Mouse (Mus musculus): Measurements from ENCODE around the gene Arid3b. TPM values are rescaled to one million over a fixed set of nuclear protein-coding genes. Genes with fewer than 3 reads are reported as not detected.
A peak's percentile ranks its signal among the peaks of the same experiment; 100 is the strongest.

The Arid3b gene
- polyA plus RNA-seq, 1 experiment from 2014 or later, result 2.9 TPM

GRCm38 (mm10) chr9:57831267-57832082 is 5.1 kb downstream of the Arid3b start:
- H3K27me3 ChIP-seq, result no peaks in the 10 kb centered on the region
- peak; percentile 62 for ATAC-seq
- POLR2A ChIA-PET, result no interaction called here
- no peak for TF ChIP-seq CTCF (IDR thresholded peaks at IDR 0.05)
- CTCF ChIA-PET, result interaction anchor here (1.0 to 1.7 kb wide), 2 partner anchors 10 to 107 kb away, joined by 5 to 8 read pairs; no protein-coding TSS in a partner anchor
- peak; percentile 99 for DNase-seq (ENCODE audit: low read depth, low spot score)
- in situ Hi-C loops (cut with MboI; ENCODE audit: low pct_unique_long_range_greater_than_20kb), result no loop called here

GRCm38 (mm10) chr9:57829812-57830557 is 6.6 kb downstream of the Arid3b start:
- H3K27me3 ChIP-seq, result no peaks in the 10 kb centered on the region
- no peak for DNase-seq (ENCODE audit: low read depth, low spot score)
- ChIA-PET POLR2A (no interaction called here), CTCF (interaction anchor here (1.3 kb wide), 1 partner anchor 13 kb away, joined by 3 read pairs; no protein-coding TSS in a partner anchor)
- in situ Hi-C loops (cut with MboI; ENCODE audit: low pct_unique_long_range_greater_than_20kb), result no loop called here
- no peak for TF ChIP-seq CTCF (IDR thresholded peaks at IDR 0.05)
- no peak for ATAC-seq

GRCm38 (mm10) chr9:57823397-57823796 is 13.2 kb downstream of the Arid3b start:
- CTCF ChIA-PET, result interaction anchor here (0.7 to 1.8 kb wide), 2 partner anchors 9 to 37 kb away, joined by 3 read pairs; no protein-coding TSS in a partner anchor
- no peak for TF ChIP-seq CTCF (IDR thresholded peaks at IDR 0.05)
- POLR2A ChIA-PET, result no interaction called here
- ATAC-seq (no peak), DNase-seq (ENCODE audit: low read depth, low spot score) (no peak)
- in situ Hi-C loops (cut with MboI; ENCODE audit: low pct_unique_long_range_greater_than_20kb), result no loop called here
- no peaks in the 10 kb centered on the region for H3K27me3 ChIP-seq

GRCm38 (mm10) chr9:57822812-57823211 is 13.8 kb downstream of the Arid3b start:
- in situ Hi-C loops (cut with MboI; ENCODE audit: low pct_unique_long_range_greater_than_20kb), result no loop called here
- CTCF ChIA-PET, result interaction anchor here (1.8 kb wide), 1 partner anchor 10 kb away, joined by 3 read pairs; no protein-coding TSS in a partner anchor
- DNase-seq (ENCODE audit: low read depth, low spot score), result no peak
- TF ChIP-seq CTCF (IDR thresholded peaks at IDR 0.05), result no peak
- no peak for ATAC-seq
- no peaks in the 10 kb centered on the region for H3K27me3 ChIP-seq
- POLR2A ChIA-PET, result no interaction called here

DNA sequence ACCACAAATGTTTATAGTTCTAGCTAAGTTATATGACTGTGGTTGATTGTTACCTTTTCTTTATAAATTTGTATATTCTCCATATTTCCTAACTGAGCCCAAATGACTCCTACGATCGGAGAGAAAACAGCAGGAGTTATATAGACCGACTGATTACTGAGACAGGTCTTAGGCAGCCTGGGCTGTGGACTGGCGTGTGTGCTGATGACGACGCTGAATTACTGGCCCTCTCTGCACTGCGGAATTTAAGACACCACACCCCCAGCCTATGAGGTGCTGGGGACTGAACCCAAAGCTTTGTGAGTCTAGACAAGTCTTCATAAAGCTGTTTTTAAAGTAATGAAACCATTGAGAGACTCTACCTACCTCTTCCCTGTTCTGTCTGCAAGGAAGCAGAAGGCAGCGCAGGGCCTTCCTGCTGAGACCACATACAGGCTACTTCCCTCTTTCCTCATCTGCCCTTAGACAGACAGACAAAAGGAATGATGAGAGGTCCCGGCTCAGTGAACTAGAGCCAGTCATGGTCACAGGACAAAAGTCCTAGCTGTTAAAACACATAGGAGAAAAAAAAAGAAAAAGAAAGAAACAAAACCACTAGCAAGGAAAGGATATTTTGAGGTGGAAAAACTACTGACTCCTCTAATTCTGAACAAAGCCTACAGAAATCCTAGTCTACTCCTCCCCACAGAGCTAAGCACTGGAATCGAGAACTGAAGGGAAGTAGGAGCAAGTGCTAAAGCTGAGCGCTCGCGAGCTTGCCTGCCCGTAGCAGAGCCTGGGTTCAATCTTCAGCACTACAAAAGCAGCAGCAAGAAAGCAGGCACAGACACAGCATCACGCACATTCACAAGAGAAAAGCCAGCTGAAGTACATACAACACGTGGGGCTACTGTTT is 16.2 kb downstream of the Arid3b start:
- POLR2A ChIA-PET, result no interaction called here
- H3K27me3 ChIP-seq, result no peaks in the 10 kb centered on the region
- no peak for TF ChIP-seq CTCF (IDR thresholded peaks at IDR 0.05)
- in situ Hi-C loops (cut with MboI; ENCODE audit: low pct_unique_long_range_greater_than_20kb), result no loop called here
- no peak for DNase-seq (ENCODE audit: low read depth, low spot score)
- no peak for ATAC-seq
- CTCF ChIA-PET, result interaction anchor here (1.8 kb wide), 1 partner anchor 11 kb away, joined by 8 read pairs; no protein-coding TSS in a partner anchor

GRCm38 (mm10) chr9:57817220-57817667 is 19.3 kb downstream of the Arid3b start:
- ATAC-seq, result no peak
- POLR2A ChIA-PET, result interaction anchor here (0.6 kb wide), 1 partner anchor 191 kb away, joined by 3 read pairs; no protein-coding TSS in a partner anchor

GRCm38 (mm10) chr9:57814866-57815265 is 21.7 kb downstream of the Arid3b start:
- TF ChIP-seq CTCF (IDR thresholded peaks at IDR 0.05), result no peak
- ChIA-PET POLR2A (no interaction called here), CTCF (no interaction called here)
- H3K27me3 ChIP-seq, result no peaks in the 10 kb centered on the region
- DNase-seq (ENCODE audit: low read depth, low spot score), result no peak
- in situ Hi-C loops (cut with MboI; ENCODE audit: low pct_unique_long_range_greater_than_20kb), result no loop called here
- ATAC-seq, result no peak

More at GRCm38 (mm10) chr9:57817220-57817667, 19.3 kb downstream of the Arid3b start:
- in situ Hi-C loops (cut with MboI; ENCODE audit: low pct_unique_long_range_greater_than_20kb), result no loop called here
- no peak for TF ChIP-seq CTCF (IDR thresholded peaks at IDR 0.05)
- CTCF ChIA-PET, result interaction anchor here (1.1 to 1.6 kb wide), 2 partner anchors 10 to 13 kb away, joined by 3 read pairs; no protein-coding TSS in a partner anchor
- H3K27me3 ChIP-seq, result no peaks in the 10 kb centered on the region
- no peak for DNase-seq (ENCODE audit: low read depth, low spot score)

DNA sequence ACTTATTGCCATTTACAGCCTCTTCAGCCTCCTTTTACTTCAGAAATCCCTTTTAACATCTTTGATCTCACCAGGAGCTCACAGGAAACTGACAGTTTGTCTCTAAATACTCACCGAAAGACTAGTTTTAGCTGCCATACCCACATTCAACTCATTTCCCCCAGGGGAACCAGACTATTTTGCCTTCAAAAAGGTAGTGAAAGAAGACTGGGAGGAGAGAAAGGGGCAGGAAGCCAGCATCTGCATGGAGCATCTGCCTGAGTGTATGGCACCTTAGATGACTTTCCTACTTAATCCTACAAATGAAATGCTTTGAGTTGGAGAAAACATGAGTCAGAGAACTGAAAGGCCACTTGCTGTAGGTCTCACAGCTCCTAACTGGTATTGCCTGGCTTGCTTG is 22.6 kb downstream of the Arid3b start:
- POLR2A ChIA-PET, result no interaction called here
- CTCF ChIA-PET, result no interaction called here
- in situ Hi-C loops (cut with MboI; ENCODE audit: low pct_unique_long_range_greater_than_20kb), result no loop called here
- no peaks in the 10 kb centered on the region for H3K27me3 ChIP-seq
- ATAC-seq (no peak), DNase-seq (ENCODE audit: low read depth, low spot score) (no peak)
- no peak for TF ChIP-seq CTCF (IDR thresholded peaks at IDR 0.05)

DNA sequence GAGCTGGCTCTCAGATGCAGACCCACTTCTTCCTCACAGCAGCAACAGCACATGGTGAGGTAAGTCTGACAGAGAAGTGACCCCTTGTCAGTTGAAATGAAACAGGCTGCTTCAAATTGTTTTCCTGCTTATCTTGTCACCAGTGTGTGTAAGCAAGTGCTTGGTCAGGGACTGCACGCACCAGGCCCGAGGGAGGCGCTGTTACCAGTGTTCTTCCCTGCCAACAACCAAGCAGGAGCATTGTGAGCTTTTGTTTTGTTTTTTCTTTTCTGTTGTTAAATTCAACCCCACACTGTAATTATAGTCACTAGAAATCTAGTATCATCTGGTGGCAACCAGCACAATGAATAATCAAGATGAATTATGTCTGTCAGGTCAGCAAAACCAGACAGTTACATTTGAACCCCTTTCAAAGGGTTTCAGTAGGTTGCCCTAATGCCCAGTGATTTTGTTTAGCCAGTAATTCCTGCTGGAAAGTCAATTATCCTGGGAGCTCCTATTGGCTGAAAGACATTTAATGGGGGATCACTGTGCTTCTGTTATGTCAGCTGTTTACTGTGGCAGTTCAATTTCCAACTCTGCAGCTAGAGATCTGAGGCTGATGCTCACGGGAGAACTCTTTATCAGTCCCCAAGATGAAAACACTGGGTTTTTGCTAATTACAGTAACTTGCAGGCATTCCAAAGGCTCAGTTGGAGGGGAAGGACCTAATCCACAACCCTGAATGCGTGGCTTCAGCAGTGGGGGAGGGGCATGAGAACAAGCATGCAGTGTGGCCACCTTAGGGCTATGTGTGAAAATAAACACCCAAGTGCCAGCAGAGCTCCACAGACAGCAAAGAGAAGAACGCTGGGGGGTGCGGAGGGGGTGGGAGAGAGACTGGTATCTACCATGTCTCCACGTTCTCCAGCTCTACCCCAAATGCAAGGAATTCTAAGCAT is 24.5 kb downstream of the Arid3b start:
- no peak for TF ChIP-seq CTCF (IDR thresholded peaks at IDR 0.05)
- DNase-seq (ENCODE audit: low read depth, low spot score), result no peak
- no peaks in the 10 kb centered on the region for H3K27me3 ChIP-seq
- in situ Hi-C loops (cut with MboI; ENCODE audit: low pct_unique_long_range_greater_than_20kb), result no loop called here
- no peak for ATAC-seq
- CTCF ChIA-PET, result no interaction called here
- POLR2A ChIA-PET, result no interaction called here

Data from Patski (cell line).